In the genomic region with DNA sequence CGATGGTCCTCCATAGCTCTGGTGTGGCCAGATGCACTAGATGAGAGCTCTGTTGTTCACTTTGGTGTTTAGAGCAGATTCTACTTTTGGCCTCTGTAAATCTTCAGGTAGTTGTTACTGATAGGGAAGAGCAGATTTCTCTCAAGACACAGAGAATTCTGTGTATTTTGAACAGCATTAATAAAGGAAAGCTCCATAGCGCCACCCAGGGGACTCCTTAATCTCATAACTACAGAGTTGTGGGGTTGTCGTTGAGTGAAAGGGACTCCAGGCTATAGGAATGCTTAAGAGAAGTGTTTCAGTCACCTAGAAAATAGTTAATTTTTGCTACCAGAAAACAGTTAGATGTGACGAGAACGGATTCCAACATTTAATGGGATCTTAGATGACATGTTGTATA, we compare ENCODE assay signal across 13 mouse cellular contexts.
DNase-seq lines count a peak whose midpoint lies in the region; ATAC-seq and TF ChIP-seq lines count a peak whose summit lies in the region.
"Had no signal": no experiment of that assay in that cellular context is flagged by ENCODE, and none has a peak within 500 bp of the region (broad histone marks: within the 10 kb centered on the region; RNA-seq: fewer than 3 reads in every experiment).

No protein-coding gene starts in this region.

- no peaks in the 10 kb centered on the region for H3K27me3 ChIP-seq in intestine, postnatal 0 days (replicated peaks; ENCODE audit: control insufficient read depth, insufficient read depth, low read length)
- no peaks in the 10 kb centered on the region for H3K27me3 ChIP-seq in intestine, embryonic 15.5 days (replicated peaks)
- H3K27me3 ChIP-seq: embryonic facial prominence, embryonic 15.5 days had no signal

- ATAC-seq in intestine, postnatal 0 days = no peak
- no peak for ATAC-seq in intestine, embryonic 15.5 days
- ATAC-seq in erythroid progenitor cell, adult 5-6 weeks (replicated peaks; ENCODE audit: low FRiP score, poor library complexity, severe bottlenecking) = no peak

- no peaks in the 10 kb centered on the region for H3K36me3 ChIP-seq in intestine, postnatal 0 days (ENCODE audit: control insufficient read depth, insufficient read depth)
- no peaks in the 10 kb centered on the region for H3K36me3 ChIP-seq in intestine, embryonic 15.5 days
- H3K36me3 ChIP-seq: embryonic facial prominence, embryonic 15.5 days had no signal

- peak; percentile 5 for DNase-seq in lung, postnatal 10 days
- no peak for DNase-seq in lung, adult 2 months
- peak; percentile 5 for DNase-seq in ES-CJ7 (ENCODE audit: low read depth, low spot score)
- DNase-seq in adrenal gland, adult 8-10 months = peak; percentile 2
- no peak for DNase-seq in heart, postnatal 25 days (ENCODE audit: low spot score)
- DNase-seq: cerebellum, adult 9-10 months; heart, adult 11 months; heart, postnatal 4 days; kidney, adult 9 months had no signal

- no peak for TF ChIP-seq POLR2A in lung, adult 2 months (IDR thresholded peaks at IDR 0.05; ENCODE audit: borderline replicate concordance, extremely low read depth, low read depth, low read length)

- no peaks in the 10 kb centered on the region for H3K4me1 ChIP-seq in intestine, postnatal 0 days (replicated peaks; ENCODE audit: control insufficient read depth, insufficient read depth, low read length)
- no peaks in the 10 kb centered on the region for H3K4me1 ChIP-seq in intestine, embryonic 15.5 days (replicated peaks)
- H3K4me1 ChIP-seq in lung, adult 2 months (ENCODE audit: control insufficient read depth, insufficient read depth, low read length) = no peaks in the 10 kb centered on the region
- H3K4me1 ChIP-seq: embryonic facial prominence, embryonic 15.5 days had no signal

- H3K9ac ChIP-seq in intestine, postnatal 0 days (ENCODE audit: low read depth, low read length) = no peak overlapping the region
- no peak overlapping the region for H3K9ac ChIP-seq in intestine, embryonic 15.5 days
- H3K9ac ChIP-seq: embryonic facial prominence, embryonic 15.5 days had no signal

- intact Hi-C loops in heart, postnatal 25 days (cut with DNase I) = no loop called here

- 0 out of 2 replicates have a peak, but pooled peaks have one; percentile 6 for TF ChIP-seq CTCF in intestine, postnatal 0 days (IDR thresholded peaks at IDR 0.05; ENCODE audit: low read depth)
- TF ChIP-seq CTCF in lung, adult 2 months (IDR thresholded peaks at IDR 0.05; ENCODE audit: insufficient read depth, low read length) = no peak

- no peaks in the 10 kb centered on the region for H3K9me3 ChIP-seq in intestine, postnatal 0 days (ENCODE audit: control insufficient read depth)
- no peaks in the 10 kb centered on the region for H3K9me3 ChIP-seq in intestine, embryonic 15.5 days
- H3K9me3 ChIP-seq: embryonic facial prominence, embryonic 15.5 days had no signal

- no peak overlapping the region for H3K4me3 ChIP-seq in intestine, postnatal 0 days (ENCODE audit: low read depth, low read length)
- H3K4me3 ChIP-seq in intestine, embryonic 15.5 days (replicated peaks) = no peak overlapping the region
- no peak overlapping the region for H3K4me3 ChIP-seq in lung, adult 2 months (replicated peaks; ENCODE audit: extremely low read depth, low read depth, low read length)
- H3K4me3 ChIP-seq: embryonic facial prominence, embryonic 15.5 days had no signal

- no peak overlapping the region for H3K4me2 ChIP-seq in intestine, postnatal 0 days (replicated peaks; ENCODE audit: low read depth)
- no peak overlapping the region for H3K4me2 ChIP-seq in intestine, embryonic 15.5 days (replicated peaks)
- H3K4me2 ChIP-seq: embryonic facial prominence, embryonic 15.5 days had no signal

- H3K27ac ChIP-seq in intestine, postnatal 0 days (ENCODE audit: low read depth, low read length) = no peak overlapping the region
- no peak overlapping the region for H3K27ac ChIP-seq in intestine, embryonic 15.5 days
- H3K27ac ChIP-seq: embryonic facial prominence, embryonic 15.5 days had no signal

- 80% methylated on average over 5 of the region's 5 CpGs for WGBS in intestine, postnatal 0 days
- WGBS in intestine, embryonic 15.5 days = 79% methylated on average over 5 of the region's 5 CpGs
- WGBS in lung, adult 2 months = 76% methylated on average over 5 of the region's 5 CpGs

Comparison
In these comparisons a context has a peak if more than half of its experiments do, and no peak if none do; other contexts are left out.
1. DNase-seq: peak in lung, postnatal 10 days (single experiment), ES-CJ7 (single experiment) and adrenal gland, adult 8-10 months (single experiment); none in lung, adult 2 months (single experiment) and heart, postnatal 25 days (single experiment).